Mouse (Mus musculus) cerebellum, adult 2 months (tissue): Measurements from ENCODE around the gene Tmprss7. TPM values are rescaled to one million over a fixed set of nuclear protein-coding genes. Genes with fewer than 3 reads are reported as not detected.

Experiments
- DNase-seq, 2 experiments: peaks; one replicate each; pipeline ENCODE4 v3.0.0; 2021
- H3K27ac ChIP-seq: fragments of 200-500 bp; 2 replicates; pipeline ENCODE4 v1.5.1; 2012; ENCODE audit warnings: low read length, control low read depth, inconsistent platforms; ENCODE audit not compliant: insufficient read depth
- H3K27me3 ChIP-seq: fragments of 200-500 bp; 2 replicates; pipeline ENCODE4 v1.6.1; 2012; ENCODE audit warnings: inconsistent platforms, mild to moderate bottlenecking, low read length, moderate library complexity; ENCODE audit not compliant: control insufficient read depth, insufficient read depth
- H3K4me1 ChIP-seq: fragments of 200-500 bp; 2 replicates; pipeline ENCODE4 v1.6.1; 2011; ENCODE audit warnings: low read length; ENCODE audit not compliant: control insufficient read depth, insufficient read depth
- H3K4me3 ChIP-seq: fragments of 200-500 bp; replicated peaks from 2 replicates; pipeline ENCODE3; 2011; ENCODE audit warnings: mild to moderate bottlenecking, low read depth, low read length, control low read depth; ENCODE audit not compliant: insufficient read depth
- CTCF ChIP-seq: fragments of 200-500 bp; IDR thresholded peaks from 2 replicates; pipeline ENCODE4 v1.5.1; 2011; ENCODE audit warnings: low read depth, mild to moderate bottlenecking, control low read depth, low read length, moderate library complexity, borderline replicate concordance; ENCODE audit not compliant: insufficient read depth
- POLR2A ChIP-seq: fragments of 200-500 bp; IDR thresholded peaks from 2 replicates; pipeline ENCODE4 v1.6.1; 2011; ENCODE audit warnings: low read length, control low read depth, borderline replicate concordance; ENCODE audit not compliant: insufficient read depth
- WGBS: fragments of 180-500 bp; shearing (Covaris S2); methylation state at CpG from one replicate; pipeline ENCODE4 v1.1.7; 2018; 5-methylcytosine and 5-hydroxymethylcytosine counted together
- polyA plus RNA-seq: library from polyadenylated mRNA; depleted of rRNA; stranded (reverse); fragments of >200 nt; gene quantifications from 2 replicates; pipeline ENCODE4 v1.2.3, GENCODE M21; 2012

The Tmprss7 gene
- polyA plus RNA-seq, 1 experiment, result 2.5 TPM

GRCm38 (mm10) chr16:45711263-45711662 lies 17.8 kb upstream of the Tmprss7 start:
- no peak overlapping the region for H3K27ac ChIP-seq
- no peaks in the 10 kb centered on the region for H3K27me3 ChIP-seq
- peaks cover 13% of the 10 kb centered on the region for H3K4me1 ChIP-seq
- peak; percentile 44 to 48 for DNase-seq
- TF ChIP-seq POLR2A (no peak), CTCF (peak; percentile 63; the same call in 1 of the 2 replicates)
- WGBS, result 52% methylated on average over 7 of the region's 7 CpGs
- no peak overlapping the region for H3K4me3 ChIP-seq

- no peak overlapping the region for H3K27ac ChIP-seq
- no peaks in the 10 kb centered on the region for H3K27me3 ChIP-seq
- 81% methylated on average over 5 of the region's 5 CpGs for WGBS
- H3K4me1 ChIP-seq, result peaks cover 13% of the 10 kb centered on the region
- TF ChIP-seq POLR2A (no peak), CTCF (no peak)
- no peak for DNase-seq
- H3K4me3 ChIP-seq, result no peak overlapping the region
These were observed 5.8 kb upstream of the Tmprss7 start for GRCm38 (mm10) chr16:45699301-45699700.

- TF ChIP-seq POLR2A (no peak), CTCF (no peak)
- Histone ChIP-seq H3K27ac (no peak overlapping the region), H3K4me3 (no peak overlapping the region), H3K27me3 (no peaks in the 10 kb centered on the region), H3K4me1 (peaks cover 13% of the 10 kb centered on the region)
- WGBS, result 50% methylated on average over 6 of the region's 6 CpGs
- DNase-seq, result no peak
These were observed 4.5 kb upstream of the Tmprss7 start for GRCm38 (mm10) chr16:45697996-45698395.

GRCm38 (mm10) chr16:45695445-45696160 lies 2.1 kb upstream of the Tmprss7 start:
- Histone ChIP-seq H3K4me3 (no peak overlapping the region), H3K4me1 (peaks cover 13% of the 10 kb centered on the region), H3K27ac (peak overlapping the region; percentile 29), H3K27me3 (no peaks in the 10 kb centered on the region)
- DNase-seq, result peak; percentile 57 to 64
- TF ChIP-seq POLR2A, result no peak
- no peak for TF ChIP-seq CTCF
- WGBS, result 20% methylated on average over 9 of the region's 9 CpGs

GRCm38 (mm10) chr16:45692851-45693250 lies 607 bp downstream of the Tmprss7 start:
- 56% methylated on average over 3 of the region's 3 CpGs for WGBS
- no peak overlapping the region for H3K4me3 ChIP-seq
- H3K27me3 ChIP-seq, result no peaks in the 10 kb centered on the region
- DNase-seq, result no peak
- peaks cover 13% of the 10 kb centered on the region for H3K4me1 ChIP-seq
- H3K27ac ChIP-seq, result no peak overlapping the region
- no peak for TF ChIP-seq POLR2A
- TF ChIP-seq CTCF, result no peak

- no peak overlapping the region for H3K27ac ChIP-seq
- no peak for DNase-seq
- TF ChIP-seq CTCF, result no peak
- no peak for TF ChIP-seq POLR2A
- H3K4me3 ChIP-seq, result no peak overlapping the region
- WGBS, result 61% methylated on average over 4 of the region's 4 CpGs
- peaks cover 20% of the 10 kb centered on the region for H3K4me1 ChIP-seq
- no peaks in the 10 kb centered on the region for H3K27me3 ChIP-seq
These were observed 3.3 kb downstream of the Tmprss7 start for GRCm38 (mm10) chr16:45690178-45690577.

GRCm38 (mm10) chr16:45686833-45687232 lies 6.6 kb downstream of the Tmprss7 start:
- WGBS, result 18% methylated on average over 3 of the region's 3 CpGs
- H3K27me3 ChIP-seq, result no peaks in the 10 kb centered on the region
- DNase-seq, result peak; percentile 70 to 90
- H3K27ac ChIP-seq, result peak overlapping the region; percentile 18; the same call in 1 of the 2 replicates
- H3K4me1 ChIP-seq, result peaks cover 14% of the 10 kb centered on the region
- H3K4me3 ChIP-seq, result no peak overlapping the region
- no peak for TF ChIP-seq CTCF
- no peak for TF ChIP-seq POLR2A

GRCm38 (mm10) chr16:45685295-45685694 lies 8.2 kb downstream of the Tmprss7 start:
- Histone ChIP-seq H3K4me3 (no peak overlapping the region), H3K27ac (no peak overlapping the region), H3K4me1 (peaks cover 14% of the 10 kb centered on the region), H3K27me3 (no peaks in the 10 kb centered on the region)
- TF ChIP-seq POLR2A (no peak), CTCF (no peak)
- WGBS, result 45% methylated on average over 3 of the region's 3 CpGs
- peak in 1 of 2 experiments; percentile 12 for DNase-seq
